Comparison of ENCODE assay signal across 8 mouse cellular contexts in the genomic region with DNA sequence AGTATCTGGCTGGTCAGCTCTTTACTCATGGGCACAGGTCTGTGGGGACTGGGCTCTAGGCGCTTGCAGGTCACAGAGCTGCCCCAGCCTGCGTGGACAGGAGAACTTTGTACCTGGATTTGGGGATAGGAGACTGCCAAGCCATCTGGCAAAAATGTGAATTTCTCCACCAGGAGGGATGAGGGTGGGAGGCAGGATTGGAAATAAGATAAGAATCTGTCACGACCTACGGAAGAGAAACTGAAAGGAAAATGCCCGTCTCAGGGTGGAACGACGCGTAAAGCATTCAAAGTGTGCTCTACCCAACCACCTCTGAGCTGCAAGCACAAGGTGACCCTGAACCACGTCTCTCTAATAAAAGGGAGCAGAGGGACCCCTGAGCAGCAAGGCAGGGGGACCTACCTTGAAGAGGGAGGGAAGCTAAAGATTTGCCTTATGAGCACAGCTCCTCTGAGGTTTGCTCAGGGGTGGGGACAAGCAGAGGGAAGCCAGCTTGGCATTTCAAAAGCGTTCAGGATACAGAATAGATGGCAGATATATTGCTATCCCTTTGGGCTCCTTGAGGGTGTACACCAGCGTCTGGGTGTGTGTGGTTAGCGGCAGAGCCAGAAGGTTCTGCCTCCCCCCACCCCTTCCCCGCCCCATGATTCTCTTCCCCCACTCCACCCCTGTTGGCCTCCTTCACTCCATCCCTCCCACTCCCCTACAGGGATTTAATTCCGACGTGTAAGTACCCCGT. TPM values are rescaled to one million over a fixed set of nuclear protein-coding genes. Genes with fewer than 3 reads are reported as not detected.
DNase-seq lines count a peak whose midpoint lies in the region; ATAC-seq and TF ChIP-seq lines count a peak whose summit lies in the region.

No protein-coding gene starts in this region.

- WGBS in forebrain, embryonic 15.5 days, result 15% methylated on average over 16 of the region's 16 CpGs
- 4% methylated on average over 16 of the region's 16 CpGs for WGBS in intestine, postnatal 0 days
- WGBS in midbrain, embryonic 11.5 days, result 10% methylated on average over 16 of the region's 16 CpGs

- 0 out of 2 replicates have a peak overlapping the region, but pooled peaks have one; percentile 56 for H3K27ac ChIP-seq in forebrain, embryonic 15.5 days (replicated peaks)
- no peak overlapping the region for H3K27ac ChIP-seq in intestine, postnatal 0 days (ENCODE audit: low read depth, low read length)
- H3K27ac ChIP-seq in midbrain, embryonic 11.5 days (ENCODE audit: low read depth, low read length), result no peak overlapping the region

- ATAC-seq in erythroblast, adult 5-6 weeks (replicated peaks; ENCODE audit: low FRiP score, poor library complexity, severe bottlenecking), result no peak
- no peak for ATAC-seq in forebrain, embryonic 15.5 days (replicated peaks)
- ATAC-seq in intestine, postnatal 0 days, result peak; percentile 41; the same call in 1 of the 2 replicates
- ATAC-seq in midbrain, embryonic 11.5 days (ENCODE audit: low FRiP score), result no peak

- H3K9me3 ChIP-seq in erythroblast, embryonic 14.5 days (ENCODE audit: control insufficient read depth, low read length), result no peaks in the 10 kb centered on the region
- no peaks in the 10 kb centered on the region for H3K9me3 ChIP-seq in E14TG2a.4 (ENCODE audit: low read length)
- H3K9me3 ChIP-seq in forebrain, embryonic 15.5 days, result no peaks in the 10 kb centered on the region
- no peaks in the 10 kb centered on the region for H3K9me3 ChIP-seq in intestine, postnatal 0 days (ENCODE audit: control insufficient read depth)
- no peaks in the 10 kb centered on the region for H3K9me3 ChIP-seq in midbrain, embryonic 11.5 days (ENCODE audit: control insufficient read depth, low read length)

- H3K27me3 ChIP-seq in erythroblast, embryonic 14.5 days (ENCODE audit: control insufficient read depth), result peaks cover 54% of the 10 kb centered on the region
- no peaks in the 10 kb centered on the region for H3K27me3 ChIP-seq in E14TG2a.4 (ENCODE audit: insufficient read depth, low read length)
- peaks cover 2% of the 10 kb centered on the region; the same call in 1 of the 2 replicates for H3K27me3 ChIP-seq in forebrain, embryonic 15.5 days
- H3K27me3 ChIP-seq in intestine, postnatal 0 days (replicated peaks; ENCODE audit: control insufficient read depth, insufficient read depth, low read length), result peaks cover 8% of the 10 kb centered on the region; the same call in 1 of the 2 replicates
- H3K27me3 ChIP-seq in midbrain, embryonic 11.5 days (ENCODE audit: control insufficient read depth, insufficient read depth, low read length), result peaks cover 26% of the 10 kb centered on the region

- no peak for TF ChIP-seq CTCF in E14TG2a.4 (conservative IDR thresholded peaks at IDR 0.05; ENCODE audit: low read length)
- TF ChIP-seq CTCF in intestine, postnatal 0 days (IDR thresholded peaks at IDR 0.05; ENCODE audit: low read depth), result no peak

- H3K4me3 ChIP-seq in erythroblast, embryonic 14.5 days (replicated peaks), result peak overlapping the region; percentile 21
- H3K4me3 ChIP-seq in E14TG2a.4 (replicated peaks; ENCODE audit: low read length), result peak overlapping the region; percentile 70
- H3K4me3 ChIP-seq in forebrain, embryonic 15.5 days, result no peak overlapping the region
- H3K4me3 ChIP-seq in intestine, postnatal 0 days (ENCODE audit: low read depth, low read length), result peak overlapping the region; percentile 43
- peak overlapping the region; percentile 1; the same call in 1 of the 2 replicates for H3K4me3 ChIP-seq in midbrain, embryonic 11.5 days (ENCODE audit: low read depth, low read length)

- H3K36me3 ChIP-seq in erythroblast, embryonic 14.5 days (ENCODE audit: control insufficient read depth), result no peaks in the 10 kb centered on the region
- no peaks in the 10 kb centered on the region for H3K36me3 ChIP-seq in E14TG2a.4 (ENCODE audit: insufficient read depth, low read length)
- H3K36me3 ChIP-seq in forebrain, embryonic 15.5 days, result no peaks in the 10 kb centered on the region
- H3K36me3 ChIP-seq in intestine, postnatal 0 days (ENCODE audit: control insufficient read depth, insufficient read depth), result no peaks in the 10 kb centered on the region
- H3K36me3 ChIP-seq in midbrain, embryonic 11.5 days (ENCODE audit: control insufficient read depth, insufficient read depth, low read length), result no peaks in the 10 kb centered on the region

- no peak overlapping the region for H3K9ac ChIP-seq in forebrain, embryonic 15.5 days (replicated peaks)
- peak overlapping the region; percentile 53 for H3K9ac ChIP-seq in intestine, postnatal 0 days (ENCODE audit: low read depth, low read length)
- H3K9ac ChIP-seq in midbrain, embryonic 11.5 days (ENCODE audit: low read length), result no peak overlapping the region

- DNase-seq in midbrain, embryonic 11.5 days (ENCODE audit: low spot score, missing footprints), result peak; percentile 90
- no peak for DNase-seq in ovary, postnatal 36 days (ENCODE audit: low spot score)
- DNase-seq in urinary bladder, adult 2 months (ENCODE audit: low spot score), result no peak

- peak overlapping the region; percentile 5 for H3K4me2 ChIP-seq in forebrain, embryonic 15.5 days (replicated peaks)
- peak overlapping the region; percentile 75 for H3K4me2 ChIP-seq in intestine, postnatal 0 days (replicated peaks; ENCODE audit: low read depth)
- H3K4me2 ChIP-seq in midbrain, embryonic 11.5 days, result peak overlapping the region; percentile 22

- H3K4me1 ChIP-seq in erythroblast, embryonic 14.5 days (ENCODE audit: control insufficient read depth), result peaks cover 2% of the 10 kb centered on the region
- H3K4me1 ChIP-seq in E14TG2a.4 (replicated peaks; ENCODE audit: low read depth, low read length), result peaks cover 99% of the 10 kb centered on the region
- peaks cover 44% of the 10 kb centered on the region for H3K4me1 ChIP-seq in forebrain, embryonic 15.5 days
- H3K4me1 ChIP-seq in intestine, postnatal 0 days (replicated peaks; ENCODE audit: control insufficient read depth, insufficient read depth, low read length), result peaks cover 4% of the 10 kb centered on the region; the same call in 1 of the 2 replicates
- H3K4me1 ChIP-seq in midbrain, embryonic 11.5 days (ENCODE audit: control insufficient read depth, insufficient read depth, low read length), result peaks cover 32% of the 10 kb centered on the region

RNA-seq across cellular contexts. Expression of gene Tnrc6c, which starts 54.9 kb away (rescaled TPM):
- polyA plus RNA-seq in erythroblast, embryonic 14.5 days (2012), result 0.71 and 0.76 TPM in 2 replicates
- total RNA-seq in erythroblast, adult 5-6 weeks (2015; ENCODE audit: low replicate concordance), result 5.6 and 6.9 TPM in 2 replicates
- total RNA-seq in erythroblast, adult 5-6 weeks (2017; ENCODE audit: low replicate concordance), result 6.3 and 9.5 TPM in 2 replicates
- polyA plus RNA-seq in forebrain, embryonic 15.5 days (2015; fragmentation: Nextera tagmentation; extraction: Ambion mirVana), result 29.2 and 31.0 TPM in 2 replicates
- polyA plus RNA-seq in intestine, postnatal 0 days (2015; fragmentation: Nextera tagmentation; extraction: Ambion mirVana), result 6.1 and 6.9 TPM in 2 replicates
- 14.6 and 15.1 TPM in 2 replicates for polyA plus RNA-seq in midbrain, embryonic 11.5 days (2014; fragmentation: Nextera tagmentation; extraction: Ambion mirVana)
- polyA plus RNA-seq in urinary bladder, adult 2 months (2012; rRNA removed), result 11.9 and 19.1 TPM in 2 replicates

Comparison
In these comparisons a context has a peak if more than half of its experiments do, and no peak if none do; other contexts are left out.
1. H3K4me2 ChIP-seq: peak in every context shown above with its lines; median percentile 75 in intestine, postnatal 0 days; 22 in midbrain, embryonic 11.5 days; 5 in forebrain, embryonic 15.5 days.